Mouse (Mus musculus) neural tube, embryonic 11.5 days (tissue): ENCODE data around the gene Gatad2b. TPM values are rescaled to one million over a fixed set of nuclear protein-coding genes. Genes with fewer than 3 reads are reported as not detected.

Experiments used
- ATAC-seq: fragments of 200-750 bp; cut with Nextera tagmentation; 2 replicates; pipeline ENCODE4 v1.8.0; 2017; ENCODE audit warnings: moderate number of reproducible peaks, mild to moderate bottlenecking, moderate TSS enrichment, moderate library complexity; ENCODE audit not compliant: insufficient read depth, low FRiP score, low TSS enrichment
- DNase-seq: peaks from one replicate; pipeline ENCODE4 v3.0.0-alpha.2; 2015; ENCODE audit warnings: low spot score
- H3K27ac ChIP-seq: fragments of 300-500 bp; sonication (generic); 2 replicates; pipeline ENCODE4 v1.5.1; 2014; ENCODE audit warnings: low read depth, mild to moderate bottlenecking, low read length
- H3K27me3 ChIP-seq: fragments of 300-500 bp; sonication (generic); 2 replicates; pipeline ENCODE4 v1.6.1; 2014; ENCODE audit warnings: mild to moderate bottlenecking, low read length, mixed read lengths; ENCODE audit not compliant: control insufficient read depth, insufficient read depth
- H3K36me3 ChIP-seq: fragments of 300-500 bp; sonication (generic); 2 replicates; pipeline ENCODE4 v1.6.1; 2014; ENCODE audit warnings: mild to moderate bottlenecking, low read length, moderate library complexity, mixed read lengths; ENCODE audit not compliant: control insufficient read depth, insufficient read depth
- H3K4me1 ChIP-seq: fragments of 300-500 bp; sonication (generic); 2 replicates; pipeline ENCODE4 v1.6.1; 2014; ENCODE audit warnings: low read length, mixed read lengths; ENCODE audit not compliant: control insufficient read depth, insufficient read depth
- H3K4me2 ChIP-seq: fragments of 300-500 bp; sonication (generic); 2 replicates; pipeline ENCODE4 v1.6.1; 2014; ENCODE audit warnings: low read depth, mild to moderate bottlenecking, moderate library complexity
- H3K4me3 ChIP-seq: fragments of 300-500 bp; sonication (generic); 2 replicates; pipeline ENCODE4 v1.5.1; 2014; ENCODE audit warnings: low read depth, low read length
- H3K9ac ChIP-seq: fragments of 300-500 bp; sonication (generic); 2 replicates; pipeline ENCODE4 v1.6.1; 2014; ENCODE audit warnings: mild to moderate bottlenecking, low read length
- H3K9me3 ChIP-seq: fragments of 300-500 bp; sonication (generic); 2 replicates; pipeline ENCODE4 v1.6.1; 2016; ENCODE audit warnings: low read length; ENCODE audit not compliant: control insufficient read depth
- WGBS: fragments of 180-500 bp; shearing (Covaris S2); extraction: QIAGEN DNeasy Blood & Tissue Kit; methylation state at CpG from one replicate; pipeline ENCODE4 v1.1.7; 2014; 5-methylcytosine and 5-hydroxymethylcytosine counted together
- polyA plus RNA-seq: library from polyadenylated mRNA; unstranded; fragments of >200 nt; fragmentation: Nextera tagmentation; extraction: Ambion mirVana; gene quantifications from 2 replicates; pipeline ENCODE4 v1.2.1, GENCODE M21; 2014

Gene Gatad2b
- polyA plus RNA-seq, 1 experiment from 2014 or later: 9.2 TPM

DNA sequence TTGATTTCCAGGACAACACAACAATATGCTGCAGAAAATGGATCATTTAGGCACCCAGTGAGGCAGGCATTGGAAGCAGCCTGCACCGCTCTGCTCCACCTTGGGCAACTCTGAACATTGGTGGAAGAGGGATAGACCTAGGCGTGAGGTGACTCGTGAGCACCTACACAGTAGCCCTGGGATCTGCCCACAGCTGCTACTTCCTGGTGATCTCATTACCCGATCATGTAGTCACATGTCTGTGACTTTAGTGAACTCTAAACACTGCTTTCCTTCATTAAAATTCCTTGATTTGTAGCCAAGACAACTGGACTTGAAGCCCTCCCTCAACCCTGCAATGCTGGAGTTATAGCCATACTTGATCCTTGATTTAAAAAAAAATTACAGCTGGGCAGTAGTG is 81.4 kb downstream of the Gatad2b start:
- Histone ChIP-seq H3K4me2 (no peak overlapping the region), H3K36me3 (no peaks in the 10 kb centered on the region), H3K4me1 (peaks cover 5% of the 10 kb centered on the region; the same call in 1 of the 2 replicates), H3K9ac (no peak overlapping the region), H3K27me3 (no peaks in the 10 kb centered on the region), H3K27ac (no peak overlapping the region), H3K4me3 (no peak overlapping the region), H3K9me3 (no peaks in the 10 kb centered on the region)
- ATAC-seq: no peak
- WGBS: 89% methylated on average over 4 of the region's 4 CpGs
- DNase-seq: no peak

DNA sequence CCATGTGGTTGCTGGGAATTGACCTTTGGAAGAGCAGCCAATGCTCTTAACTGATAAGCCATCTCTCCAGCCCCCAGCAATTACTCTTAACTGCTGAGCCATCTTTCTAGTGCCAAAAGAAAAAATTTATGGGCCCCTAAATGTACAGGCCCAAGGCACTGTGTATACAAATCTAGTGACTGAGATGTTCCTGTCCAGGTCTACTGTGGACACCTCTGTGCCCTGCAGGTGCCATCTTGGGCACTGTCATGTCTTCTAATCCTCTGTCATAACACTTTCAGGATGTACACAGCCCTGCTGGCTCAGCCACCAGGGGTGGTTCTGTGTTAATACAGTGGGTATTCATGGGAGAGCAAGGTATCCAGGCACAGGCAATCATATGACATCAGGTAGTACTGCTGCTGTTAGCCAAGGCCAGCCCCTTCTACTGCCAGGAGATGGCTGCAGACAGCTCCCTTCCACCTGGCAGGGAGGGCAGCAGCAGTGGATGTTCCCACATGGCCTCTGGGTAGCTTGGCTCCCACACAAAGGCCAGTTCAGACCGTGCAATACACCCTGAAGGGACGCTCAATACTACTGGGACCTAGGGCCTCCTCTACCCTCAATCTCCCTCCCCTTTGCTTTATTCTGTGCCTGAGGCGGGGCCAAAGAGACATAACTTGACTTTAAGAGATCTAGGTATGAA is 82.7 kb downstream of the Gatad2b start:
- Histone ChIP-seq H3K36me3 (no peaks in the 10 kb centered on the region), H3K4me3 (no peak overlapping the region), H3K9ac (peak overlapping the region; percentile 29; the same call in 1 of the 2 replicates), H3K9me3 (no peaks in the 10 kb centered on the region), H3K27me3 (no peaks in the 10 kb centered on the region), H3K4me1 (peaks cover 5% of the 10 kb centered on the region; the same call in 1 of the 2 replicates), H3K27ac (peak overlapping the region; percentile 79), H3K4me2 (no peak overlapping the region)
- DNase-seq (no peak), ATAC-seq (peak; percentile 29; the same call in 1 of the 2 replicates)
- WGBS: 34% methylated on average over 3 of the region's 3 CpGs

DNA sequence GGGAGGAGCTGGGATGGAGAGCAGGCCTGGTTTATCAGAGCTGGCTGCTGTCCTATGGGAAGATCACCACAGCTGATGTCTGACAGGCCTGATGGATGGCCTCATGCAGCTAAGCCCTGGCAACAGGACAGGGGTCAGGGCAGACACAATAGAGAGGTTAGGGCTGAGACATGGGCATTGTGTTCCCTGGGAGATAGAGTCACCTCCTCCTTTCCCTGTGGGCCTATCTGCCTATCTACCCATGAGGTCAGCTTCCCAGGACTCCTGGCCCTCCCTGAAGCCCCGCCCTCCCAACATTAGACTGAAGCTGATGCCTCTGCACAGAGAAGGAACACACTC is 83.2 kb downstream of the Gatad2b start:
- ATAC-seq (peak; percentile 56; the same call in 1 of the 2 replicates), DNase-seq (peak; percentile 61)
- H3K27ac ChIP-seq: peak overlapping the region; percentile 79
- peaks cover 5% of the 10 kb centered on the region; the same call in 1 of the 2 replicates for H3K4me1 ChIP-seq
- WGBS: 29% methylated on average over 1 of the region's 1 CpGs
- H3K9ac ChIP-seq: peak overlapping the region; percentile 29
- H3K4me3 ChIP-seq: no peak overlapping the region
- no peaks in the 10 kb centered on the region for H3K9me3 ChIP-seq
- H3K36me3 ChIP-seq: no peaks in the 10 kb centered on the region
- no peak overlapping the region for H3K4me2 ChIP-seq
- no peaks in the 10 kb centered on the region for H3K27me3 ChIP-seq

GRCm38 (mm10) chr3:90378496-90378895 is 85.5 kb downstream of the Gatad2b start:
- Histone ChIP-seq H3K27ac (no peak overlapping the region), H3K4me2 (no peak overlapping the region), H3K4me1 (peaks cover 5% of the 10 kb centered on the region; the same call in 1 of the 2 replicates), H3K4me3 (no peak overlapping the region), H3K36me3 (no peaks in the 10 kb centered on the region), H3K9me3 (no peaks in the 10 kb centered on the region), H3K9ac (no peak overlapping the region), H3K27me3 (no peaks in the 10 kb centered on the region)
- 90% methylated on average over 5 of the region's 5 CpGs for WGBS
- DNase-seq: no peak
- ATAC-seq: no peak

DNA sequence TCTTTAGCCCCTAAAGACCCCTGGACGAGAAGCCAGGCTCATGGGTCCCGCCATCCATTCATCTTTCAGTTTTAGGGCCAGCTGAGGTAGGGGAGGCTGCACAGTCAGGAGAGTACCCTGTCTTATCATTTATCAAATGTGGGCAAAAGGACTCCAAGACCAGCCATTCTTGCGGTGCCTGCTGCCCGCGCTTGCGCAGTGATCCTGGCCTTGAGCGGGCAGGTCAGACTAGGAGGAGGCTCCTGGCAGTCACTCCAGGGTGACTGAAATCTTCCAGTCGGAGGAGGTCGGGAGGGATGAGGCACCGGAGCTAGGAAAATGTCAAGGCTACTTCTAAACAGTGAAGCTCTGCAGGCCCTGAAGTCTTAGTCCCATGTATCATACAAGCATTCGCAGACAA is 88.7 kb downstream of the Gatad2b start:
- Histone ChIP-seq H3K4me2 (no peak overlapping the region), H3K36me3 (peaks cover 3% of the 10 kb centered on the region; the same call in 1 of the 2 replicates), H3K27ac (no peak overlapping the region), H3K4me1 (no peaks in the 10 kb centered on the region), H3K9me3 (no peaks in the 10 kb centered on the region), H3K4me3 (no peak overlapping the region), H3K27me3 (no peaks in the 10 kb centered on the region), H3K9ac (no peak overlapping the region)
- WGBS: 72% methylated on average over 11 of the region's 11 CpGs
- ATAC-seq: no peak
- no peak for DNase-seq

GRCm38 (mm10) chr3:90383690-90384089 is 90.7 kb downstream of the Gatad2b start:
- H3K4me3 ChIP-seq: no peak overlapping the region
- no peak for ATAC-seq
- H3K9me3 ChIP-seq: no peaks in the 10 kb centered on the region
- H3K27me3 ChIP-seq: no peaks in the 10 kb centered on the region
- H3K27ac ChIP-seq: no peak overlapping the region
- peaks cover 6% of the 10 kb centered on the region for H3K4me1 ChIP-seq
- 79% methylated on average over 4 of the region's 4 CpGs for WGBS
- no peak overlapping the region for H3K9ac ChIP-seq
- no peak overlapping the region for H3K4me2 ChIP-seq
- no peak for DNase-seq
- H3K36me3 ChIP-seq: peaks cover 3% of the 10 kb centered on the region; the same call in 1 of the 2 replicates

DNA sequence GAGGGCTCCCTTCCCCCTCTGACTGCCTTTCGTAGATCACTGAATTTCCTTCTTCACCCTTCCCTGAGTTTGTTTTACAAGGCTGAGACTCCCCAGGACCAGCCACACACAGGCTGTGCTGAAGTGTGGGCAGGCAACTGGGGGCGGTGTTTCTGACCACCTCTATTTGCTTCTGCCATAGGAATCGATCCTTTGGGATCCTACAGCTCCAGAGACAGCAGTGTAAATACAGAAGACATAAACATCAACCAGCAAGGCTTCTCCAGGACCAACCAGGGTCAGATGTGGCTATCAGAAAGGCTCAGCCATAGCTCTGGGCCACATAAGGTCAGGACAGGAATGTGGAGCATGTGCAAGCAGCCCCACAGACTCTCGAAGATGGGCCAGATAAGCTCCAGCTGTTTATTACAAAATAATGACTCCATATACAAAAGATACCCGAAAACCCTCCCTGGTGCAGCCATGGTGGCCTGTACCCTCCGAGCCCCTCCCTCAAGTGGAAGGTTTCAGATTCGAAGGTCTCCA is 91.9 kb downstream of the Gatad2b start:
- WGBS: 80% methylated on average over 7 of the region's 7 CpGs

GRCm38 (mm10) chr3:90386817-90387216 is 93.8 kb downstream of the Gatad2b start:
- no peaks in the 10 kb centered on the region for H3K9me3 ChIP-seq
- WGBS: 96% methylated on average over 10 of the region's 10 CpGs
- no peaks in the 10 kb centered on the region for H3K27me3 ChIP-seq
- peaks cover 13% of the 10 kb centered on the region for H3K4me1 ChIP-seq
- ATAC-seq (no peak), DNase-seq (no peak)
- H3K9ac ChIP-seq: no peak overlapping the region
- no peak overlapping the region for H3K27ac ChIP-seq
- no peak overlapping the region for H3K4me3 ChIP-seq
- peaks cover 5% of the 10 kb centered on the region for H3K36me3 ChIP-seq
- H3K4me2 ChIP-seq: no peak overlapping the region

More for the DNA sequence above, 91.9 kb downstream of the Gatad2b start:
- no peak overlapping the region for H3K9ac ChIP-seq
- DNase-seq (no peak), ATAC-seq (no peak)
- H3K4me1 ChIP-seq: peaks cover 10% of the 10 kb centered on the region
- H3K27me3 ChIP-seq: no peaks in the 10 kb centered on the region
- H3K4me2 ChIP-seq: no peak overlapping the region
- H3K27ac ChIP-seq: no peak overlapping the region
- H3K4me3 ChIP-seq: no peak overlapping the region
- peaks cover 3% of the 10 kb centered on the region; the same call in 1 of the 2 replicates for H3K36me3 ChIP-seq
- H3K9me3 ChIP-seq: no peaks in the 10 kb centered on the region

DNA sequence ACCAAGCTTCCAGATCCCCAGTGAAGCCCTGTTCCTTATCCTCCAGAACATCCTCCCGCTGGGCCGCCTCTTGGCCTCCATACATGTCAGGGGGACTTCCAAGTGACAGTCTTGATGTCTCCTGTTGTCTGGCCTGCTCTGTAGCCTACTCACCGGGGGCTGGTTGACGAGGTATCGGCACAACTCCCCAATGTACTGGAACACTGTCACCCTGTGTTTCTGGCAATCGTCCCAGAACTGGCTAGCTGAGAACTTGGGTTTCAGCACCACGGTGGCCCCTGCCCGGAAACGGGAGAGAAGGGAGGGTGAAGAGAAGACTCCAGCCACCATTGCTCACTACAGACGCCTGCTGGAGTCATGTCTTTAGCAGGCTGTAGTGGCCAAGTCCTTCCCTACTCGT is 94.5 kb downstream of the Gatad2b start:
- no peaks in the 10 kb centered on the region for H3K9me3 ChIP-seq
- H3K27me3 ChIP-seq: no peaks in the 10 kb centered on the region
- H3K4me3 ChIP-seq: no peak overlapping the region
- peaks cover 10% of the 10 kb centered on the region for H3K36me3 ChIP-seq
- no peak for DNase-seq
- H3K4me1 ChIP-seq: peaks cover 13% of the 10 kb centered on the region
- no peak overlapping the region for H3K27ac ChIP-seq
- 86% methylated on average over 11 of the region's 11 CpGs for WGBS
- H3K4me2 ChIP-seq: no peak overlapping the region
- no peak overlapping the region for H3K9ac ChIP-seq
- ATAC-seq: no peak
